Mouse (Mus musculus) adrenal gland, adult 18-20 months (tissue): Measurements from ENCODE around the gene A430033K04Rik. TPM values are rescaled to one million over a fixed set of nuclear protein-coding genes. Genes with fewer than 3 reads are reported as not detected.

Experiments used
- DNase-seq, 2 experiments: peaks; one replicate each; pipeline ENCODE4 v3.0.0; 2021 to 2022; ENCODE audit warnings: low spot score in 2 of 2
- microRNA-seq, 2 experiments: library from miRNA; unstranded; fragments of <30 nt; microRNA quantifications; one replicate each; pipeline ENCODE4 v1.2.0; 2021; ENCODE audit warnings: borderline number of aligned reads in 2 of 2
- total RNA-seq, 2 experiments: library from RNA; stranded (reverse); gene quantifications; 1 replicate in 1 of 2; 2 replicates in 1 of 2; pipeline ENCODE4 v1.2.3; 2021

Gene A430033K04Rik
- total RNA-seq, 2 experiments from 2014 or later, result 4.3 to 5.0 TPM

DNA sequence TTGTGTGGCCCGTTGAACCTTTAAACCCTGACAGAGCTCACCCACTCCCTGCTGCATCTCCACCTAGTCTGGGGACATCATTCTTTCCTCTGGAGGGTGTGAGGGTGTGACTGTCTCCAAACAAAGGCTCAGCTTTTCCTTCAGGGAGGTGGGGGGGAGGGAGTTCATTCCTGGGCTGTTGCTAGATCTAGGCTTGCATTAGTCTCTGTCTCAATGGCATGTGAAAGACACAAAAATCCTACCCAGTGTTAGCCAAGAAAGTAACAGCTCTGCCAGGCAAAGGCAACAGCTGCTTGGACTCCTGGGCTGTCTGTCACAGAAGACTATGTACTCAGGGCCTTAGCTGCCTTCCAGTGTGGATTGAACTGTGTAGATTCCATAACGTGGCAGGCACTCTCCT, 71.4 kb downstream of the A430033K04Rik start:
- no peak for DNase-seq

DNA sequence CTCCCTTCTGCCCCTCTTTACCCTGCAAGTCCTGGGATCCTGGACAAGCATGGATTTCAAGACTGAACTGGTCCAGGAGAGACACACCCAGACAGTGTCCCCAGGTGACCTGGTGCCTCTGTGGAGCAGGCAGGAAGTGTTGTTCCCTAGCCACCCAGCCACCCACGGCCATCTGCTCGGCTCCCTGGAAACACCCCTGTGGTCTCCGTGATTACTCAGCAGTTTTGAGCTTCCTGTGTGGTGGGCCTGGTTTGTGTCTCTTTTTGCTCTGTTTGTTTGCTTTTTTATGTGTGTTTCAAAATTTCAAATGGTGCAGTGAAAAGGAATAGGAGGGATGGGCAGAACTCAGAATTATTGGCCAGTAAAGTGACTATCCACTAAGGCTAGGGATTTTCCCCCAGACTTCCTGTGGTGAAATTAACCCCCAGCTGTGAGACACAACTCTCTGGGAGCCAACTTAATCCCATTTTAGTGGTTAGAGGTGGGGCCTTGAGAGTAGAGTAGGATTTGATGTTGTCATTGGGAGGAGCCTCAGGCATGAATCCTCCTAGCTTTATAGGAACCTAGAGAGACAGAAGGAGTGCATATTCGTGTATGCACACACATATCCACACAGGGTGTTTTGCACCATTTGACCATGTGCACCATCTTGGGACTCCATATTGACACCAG, 72.0 kb downstream of the A430033K04Rik start:
- DNase-seq, result no peak

GRCm38 (mm10) chr5:138697466-138697865, 74.8 kb downstream of the A430033K04Rik start:
- no peak for DNase-seq

Small RNA genes within 50 kb of the gene (microRNA-seq; reads per million reads assigned to microRNA genes)
- 0 reads per million in 2 experiments for gene Gm24082

Other genes with a start within 250 kb of the A430033K04Rik start
- 1 to 10 TPM; 4.7 to 8.1 TPM for gene Zfp157, start 181.4 kb upstream of the A430033K04Rik start, total RNA-seq
- gene 1700123K08Rik, start 58.1 kb upstream of the A430033K04Rik start, total RNA-seq, result not detected
- 10 to 100 TPM; 18.0 to 21.4 TPM for gene Zfp68, start 3.1 kb upstream of the A430033K04Rik start, total RNA-seq
- 10 to 100 TPM in 1 of 2 experiments, 1 to 10 TPM in 1; 7.9 to 15.8 TPM for gene Fam20c, start 131.7 kb downstream of the A430033K04Rik start, total RNA-seq
- gene Gm5294, start 197.2 kb downstream of the A430033K04Rik start, total RNA-seq, result not detected